Mouse (Mus musculus) G1E (cell line): ENCODE results near the gene Slc26a1. TPM values are rescaled to one million over a fixed set of nuclear protein-coding genes. Genes with fewer than 3 reads are reported as not detected.

Source experiments
- ATAC-seq: 2 replicates; pipeline ENCODE4 v1.8.0; 2016; ENCODE audit warnings: mild to moderate bottlenecking; ENCODE audit not compliant: insufficient number of reproducible peaks, poor library complexity, low FRiP score, severe bottlenecking; ENCODE audit errors: extremely low read depth
- DNase-seq: peaks from one replicate; pipeline ENCODE4 v3.0.0; 2012; ENCODE audit warnings: low spot score
- H3K27me3 ChIP-seq: 2 replicates; pipeline ENCODE4 v1.6.1; 2012; ENCODE audit warnings: mild to moderate bottlenecking, low read length, inconsistent platforms; ENCODE audit not compliant: insufficient read depth
- H3K36me3 ChIP-seq: replicated peaks from 2 replicates; pipeline ENCODE3; 2012; ENCODE audit warnings: mild to moderate bottlenecking, inconsistent platforms
- H3K4me1 ChIP-seq: 2 replicates; pipeline ENCODE4 v1.6.1; 2012; ENCODE audit warnings: low read depth, low read length, inconsistent platforms, mixed read lengths; ENCODE audit not compliant: insufficient read depth
- H3K4me3 ChIP-seq: 2 replicates; pipeline ENCODE4 v1.5.1; 2012; ENCODE audit warnings: low read depth, mild to moderate bottlenecking, inconsistent platforms, low read length, moderate library complexity, mixed read lengths
- H3K9me3 ChIP-seq: replicated peaks from 2 replicates; pipeline ENCODE4 v1.6.1; 2012; ENCODE audit warnings: inconsistent platforms
- CTCF ChIP-seq: IDR thresholded peaks from 2 replicates; pipeline ENCODE4 v1.5.1; 2012; ENCODE audit warnings: low read depth, low read length, inconsistent platforms, mixed read lengths
- GATA1 ChIP-seq: IDR thresholded peaks from 2 replicates; pipeline ENCODE4 v1.6.1; 2012; ENCODE audit warnings: borderline replicate concordance, low read length, inconsistent platforms, mixed read lengths
- GATA2 ChIP-seq: IDR thresholded peaks from 2 replicates; pipeline ENCODE4 v1.6.1; 2012; ENCODE audit warnings: low read depth, low read length, inconsistent platforms, borderline replicate concordance
- POLR2AphosphoS5 ChIP-seq: IDR thresholded peaks from 2 replicates; pipeline ENCODE4 v1.6.1; 2012; ENCODE audit warnings: low read depth, low read length, inconsistent platforms; ENCODE audit not compliant: insufficient replicate concordance
- TAL1 ChIP-seq: conservative IDR thresholded peaks from 2 replicates; pipeline ENCODE4 v1.6.1; 2012; ENCODE audit warnings: low read depth, low read length, inconsistent platforms, mixed read lengths
- polyA plus RNA-seq: library from polyadenylated mRNA; stranded (reverse); fragments of >175 nt; gene quantifications from 2 replicates; pipeline ENCODE4 v1.2.3, GENCODE M21; 2012
- total RNA-seq, 2 experiments: library from RNA; stranded (forward) in 1 of 2; stranded (reverse) in 1 of 2; fragments of 200-1000 nt in 1 of 2; fragments of >200 nt in 1 of 2; fragmentation: Nextera tagmentation in 1 of 2; gene quantifications; 2 replicates each; pipeline ENCODE4 v1.2.3; 2014 to 2017

Gene Slc26a1
- total and polyA plus RNA-seq, 3 experiments, result 0.93 to 2.0 (median 1.2) TPM

GRCm38 (mm10) chr5:108679909-108680308 is 4.5 kb upstream of the Slc26a1 start:
- TF ChIP-seq CTCF (no peak; the same call in 1 of the 2 replicates), TAL1 (no peak), GATA1 (no peak), POLR2AphosphoS5 (no peak)
- Histone ChIP-seq H3K27me3 (no peaks in the 10 kb centered on the region), H3K4me1 (peaks cover 73% of the 10 kb centered on the region), H3K4me3 (no peak overlapping the region), H3K36me3 (peaks cover 51% of the 10 kb centered on the region), H3K9me3 (no peaks in the 10 kb centered on the region)
- ATAC-seq (no peak), DNase-seq (peak; percentile 52)

GRCm38 (mm10) chr5:108678296-108678854 is 3.0 kb upstream of the Slc26a1 start:
- Histone ChIP-seq H3K4me1 (peaks cover 80% of the 10 kb centered on the region), H3K4me3 (no peak overlapping the region), H3K9me3 (no peaks in the 10 kb centered on the region), H3K27me3 (no peaks in the 10 kb centered on the region), H3K36me3 (peaks cover 55% of the 10 kb centered on the region)
- ATAC-seq, result no peak
- DNase-seq, result no peak
- no peak for TF ChIP-seq POLR2AphosphoS5
- no peak for TF ChIP-seq TAL1
- TF ChIP-seq CTCF, result no peak
- no peak for TF ChIP-seq GATA1
- TF ChIP-seq GATA2, result no peak

GRCm38 (mm10) chr5:108677605-108678295 is 2.4 kb upstream of the Slc26a1 start:
- ATAC-seq (peak; percentile 55), DNase-seq (peak; percentile 76)
- H3K4me3 ChIP-seq, result peak overlapping the region; percentile 70
- peaks cover 86% of the 10 kb centered on the region for H3K4me1 ChIP-seq
- no peaks in the 10 kb centered on the region for H3K27me3 ChIP-seq
- peaks cover 55% of the 10 kb centered on the region for H3K36me3 ChIP-seq
- TF ChIP-seq CTCF (no peak), GATA2 (no peak), TAL1 (no peak), POLR2AphosphoS5 (no peak), GATA1 (no peak)
- no peaks in the 10 kb centered on the region for H3K9me3 ChIP-seq

GRCm38 (mm10) chr5:108676772-108677498 is 1.6 kb upstream of the Slc26a1 start:
- Histone ChIP-seq H3K4me1 (peaks cover 95% of the 10 kb centered on the region), H3K27me3 (no peaks in the 10 kb centered on the region), H3K36me3 (peaks cover 58% of the 10 kb centered on the region), H3K4me3 (peak overlapping the region; percentile 70), H3K9me3 (no peaks in the 10 kb centered on the region)
- DNase-seq, result peak; percentile 71
- TF ChIP-seq GATA2 (no peak), TAL1 (peak; percentile 26; the same call in 1 of the 2 replicates)
- peak; percentile 68 for ATAC-seq

GRCm38 (mm10) chr5:108674624-108675023 is 745 bp downstream of the Slc26a1 start:
- Histone ChIP-seq H3K4me1 (peaks cover 99% of the 10 kb centered on the region), H3K9me3 (no peaks in the 10 kb centered on the region), H3K27me3 (no peaks in the 10 kb centered on the region), H3K4me3 (peak overlapping the region; percentile 69), H3K36me3 (peaks cover 56% of the 10 kb centered on the region)
- no peak for ATAC-seq
- TF ChIP-seq CTCF (no peak), GATA2 (no peak), GATA1 (no peak)
- DNase-seq, result no peak

GRCm38 (mm10) chr5:108671757-108672156 is 3.6 kb downstream of the Slc26a1 start:
- H3K36me3 ChIP-seq, result peaks cover 52% of the 10 kb centered on the region
- no peaks in the 10 kb centered on the region for H3K9me3 ChIP-seq
- ATAC-seq (no peak), DNase-seq (no peak)
- peak overlapping the region; percentile 40; the same call in 1 of the 2 replicates for H3K4me3 ChIP-seq
- peaks cover 93% of the 10 kb centered on the region for H3K4me1 ChIP-seq
- H3K27me3 ChIP-seq, result no peaks in the 10 kb centered on the region
- TF ChIP-seq CTCF (peak; percentile 37; the same call in 1 of the 2 replicates), POLR2AphosphoS5 (no peak)
